In genomic region chr10:63428243-63429022, GRCm38 (mm10) we compare ENCODE assay signal across 8 mouse cellular contexts. TPM values are rescaled to one million over a fixed set of nuclear protein-coding genes. Genes with fewer than 3 reads are reported as not detected.
DNase-seq lines count a peak whose midpoint lies in the region; ATAC-seq and TF ChIP-seq lines count a peak whose summit lies in the region.

No protein-coding gene starts in this region.

- intact Hi-C loops in left cerebral cortex, adult 2 months (cut with DNase I): loop anchor here (2.0 to 10.0 kb wide), 4 partner anchors 46 to 656 kb away; partner anchors contain the start of gene Dnajc12

- H3K36me3 ChIP-seq in forebrain, embryonic 11.5 days (ENCODE audit: control insufficient read depth, insufficient read depth, low read length): no peaks in the 10 kb centered on the region
- H3K36me3 ChIP-seq in hindbrain, embryonic 13.5 days: no peaks in the 10 kb centered on the region
- H3K36me3 ChIP-seq in limb, embryonic 13.5 days: no peaks in the 10 kb centered on the region
- no peaks in the 10 kb centered on the region for H3K36me3 ChIP-seq in midbrain, embryonic 13.5 days
- H3K36me3 ChIP-seq in stomach, postnatal 0 days (ENCODE audit: control insufficient read depth, insufficient read depth, low read length): no peaks in the 10 kb centered on the region

- no peaks in the 10 kb centered on the region for H3K9me3 ChIP-seq in forebrain, embryonic 11.5 days (ENCODE audit: control insufficient read depth, low read length)
- H3K9me3 ChIP-seq in hindbrain, embryonic 13.5 days: no peaks in the 10 kb centered on the region
- H3K9me3 ChIP-seq in limb, embryonic 13.5 days: no peaks in the 10 kb centered on the region
- no peaks in the 10 kb centered on the region for H3K9me3 ChIP-seq in midbrain, embryonic 13.5 days
- H3K9me3 ChIP-seq in stomach, postnatal 0 days (ENCODE audit: control insufficient read depth, low read length): no peaks in the 10 kb centered on the region

- no peak for ATAC-seq in forebrain, embryonic 11.5 days (replicated peaks; ENCODE audit: low FRiP score)
- no peak for ATAC-seq in hindbrain, embryonic 13.5 days (ENCODE audit: low FRiP score)
- no peak for ATAC-seq in limb, embryonic 13.5 days (ENCODE audit: low FRiP score, low read depth)
- ATAC-seq in midbrain, embryonic 13.5 days: no peak
- no peak for ATAC-seq in stomach, postnatal 0 days (ENCODE audit: low FRiP score, low TSS enrichment)

- H3K9ac ChIP-seq in forebrain, embryonic 11.5 days (ENCODE audit: low read length): peak overlapping the region; percentile 60
- peak overlapping the region; percentile 59 for H3K9ac ChIP-seq in hindbrain, embryonic 13.5 days
- peak overlapping the region; percentile 69 for H3K9ac ChIP-seq in limb, embryonic 13.5 days
- peak overlapping the region; percentile 60 for H3K9ac ChIP-seq in midbrain, embryonic 13.5 days (replicated peaks)
- peak overlapping the region; percentile 55 for H3K9ac ChIP-seq in stomach, postnatal 0 days (ENCODE audit: low read length)

- H3K4me1 ChIP-seq in brown adipose tissue, adult 24 weeks (ENCODE audit: control insufficient read depth, insufficient read depth, insufficient read length, low read length): 0 out of 2 replicates have a peak, but pooled peaks cover 2% of the 10 kb centered on the region
- no peaks in the 10 kb centered on the region for H3K4me1 ChIP-seq in forebrain, embryonic 11.5 days (replicated peaks; ENCODE audit: control insufficient read depth, insufficient read depth, low read length)
- H3K4me1 ChIP-seq in hindbrain, embryonic 13.5 days (replicated peaks): peaks cover 7% of the 10 kb centered on the region; the same call in 1 of the 2 replicates
- no peaks in the 10 kb centered on the region for H3K4me1 ChIP-seq in limb, embryonic 13.5 days
- H3K4me1 ChIP-seq in midbrain, embryonic 13.5 days (replicated peaks): no peaks in the 10 kb centered on the region; the same call in 1 of the 2 replicates
- H3K4me1 ChIP-seq in stomach, postnatal 0 days (replicated peaks; ENCODE audit: control insufficient read depth, insufficient read depth): no peaks in the 10 kb centered on the region

- H3K27me3 ChIP-seq in forebrain, embryonic 11.5 days (ENCODE audit: control insufficient read depth, insufficient read depth, low read length): no peaks in the 10 kb centered on the region
- H3K27me3 ChIP-seq in hindbrain, embryonic 13.5 days: no peaks in the 10 kb centered on the region
- H3K27me3 ChIP-seq in limb, embryonic 13.5 days: no peaks in the 10 kb centered on the region
- H3K27me3 ChIP-seq in midbrain, embryonic 13.5 days: no peaks in the 10 kb centered on the region
- no peaks in the 10 kb centered on the region for H3K27me3 ChIP-seq in stomach, postnatal 0 days (ENCODE audit: control insufficient read depth, insufficient read depth, low read length)

- H3K27ac ChIP-seq in left cerebral cortex, adult 2 months: no peak overlapping the region
- no peak overlapping the region for H3K27ac ChIP-seq in brown adipose tissue, adult 24 weeks (replicated peaks; ENCODE audit: low read depth, low read length)
- peak overlapping the region; percentile 37; the same call in 1 of the 2 replicates for H3K27ac ChIP-seq in forebrain, embryonic 11.5 days (ENCODE audit: low read depth, low read length)
- H3K27ac ChIP-seq in hindbrain, embryonic 13.5 days: peak overlapping the region; percentile 19; the same call in 1 of the 2 replicates
- H3K27ac ChIP-seq in limb, embryonic 13.5 days: peak overlapping the region; percentile 72
- no peak overlapping the region for H3K27ac ChIP-seq in midbrain, embryonic 13.5 days
- peak overlapping the region; percentile 53; the same call in 1 of the 2 replicates for H3K27ac ChIP-seq in stomach, postnatal 0 days (replicated peaks)

- 26% methylated on average over 19 of the region's 19 CpGs for WGBS in forebrain, embryonic 11.5 days
- 28% methylated on average over 19 of the region's 19 CpGs for WGBS in hindbrain, embryonic 13.5 days
- WGBS in limb, embryonic 13.5 days: 27% methylated on average over 19 of the region's 19 CpGs
- WGBS in midbrain, embryonic 13.5 days: 24% methylated on average over 19 of the region's 19 CpGs
- WGBS in stomach, postnatal 0 days: 15% methylated on average over 19 of the region's 19 CpGs

- H3K4me2 ChIP-seq in forebrain, embryonic 11.5 days (ENCODE audit: low read depth, low read length, severe bottlenecking): peak overlapping the region; percentile 63
- H3K4me2 ChIP-seq in hindbrain, embryonic 13.5 days: peak overlapping the region; percentile 71
- peak overlapping the region; percentile 80 for H3K4me2 ChIP-seq in limb, embryonic 13.5 days (replicated peaks)
- H3K4me2 ChIP-seq in midbrain, embryonic 13.5 days (replicated peaks): peak overlapping the region; percentile 66
- H3K4me2 ChIP-seq in stomach, postnatal 0 days (replicated peaks; ENCODE audit: low read depth): peak overlapping the region; percentile 56

- DNase-seq in left cerebral cortex, adult 2 months (ENCODE audit: extremely low spot score in 1 of 2, low spot score in 2 of 2): peak; percentile 31 to 36
- no peak for DNase-seq in left cerebral cortex, adult 9 months (ENCODE audit: low spot score in 2 of 2)
- DNase-seq in forebrain, embryonic 11.5 days (ENCODE audit: low spot score): peak; percentile 67
- peak; percentile 27 for DNase-seq in stomach, postnatal 0 days (ENCODE audit: low spot score)

- no peak for TF ChIP-seq CTCF in left cerebral cortex, adult 2 months (IDR thresholded peaks at IDR 0.05)
- no peak for TF ChIP-seq CTCF in stomach, postnatal 0 days (IDR thresholded peaks at IDR 0.05; ENCODE audit: low read depth)

- TF ChIP-seq EP300 in stomach, postnatal 0 days (optimal IDR thresholded peaks at IDR 0.05): no peak

- peak overlapping the region; percentile 93 for H3K4me3 ChIP-seq in left cerebral cortex, adult 2 months
- peak overlapping the region; percentile 58 for H3K4me3 ChIP-seq in brown adipose tissue, adult 24 weeks (ENCODE audit: insufficient read depth, low read depth, low read length)
- peak overlapping the region; percentile 80 for H3K4me3 ChIP-seq in forebrain, embryonic 11.5 days (ENCODE audit: low read depth, low read length)
- H3K4me3 ChIP-seq in hindbrain, embryonic 13.5 days: peak overlapping the region; percentile 76
- H3K4me3 ChIP-seq in limb, embryonic 13.5 days: peak overlapping the region; percentile 75
- H3K4me3 ChIP-seq in midbrain, embryonic 13.5 days (replicated peaks): peak overlapping the region; percentile 72
- peak overlapping the region; percentile 80 for H3K4me3 ChIP-seq in stomach, postnatal 0 days (ENCODE audit: low read depth, low read length)

RNA-seq across cellular contexts. Expression of gene Ctnna3, which starts 1.5 kb away (rescaled TPM):
- 1 to 10 TPM; 2.1 to 2.2 TPM for total RNA-seq in left cerebral cortex, adult 2 months (2021)
- not detected in 2 replicates for polyA plus RNA-seq in brown adipose tissue, adult 24 weeks (2012; ENCODE audit: insufficient read depth, insufficient read length, missing spikeins)
- polyA plus RNA-seq in forebrain, embryonic 11.5 days (2014; fragmentation: Nextera tagmentation; extraction: Ambion mirVana): not detected in 2 replicates
- polyA plus RNA-seq in hindbrain, embryonic 13.5 days (2015; fragmentation: Nextera tagmentation; extraction: Ambion mirVana): 1.2 and 1.4 TPM in 2 replicates
- 0.75 and 1.0 TPM in 2 replicates for polyA plus RNA-seq in limb, embryonic 13.5 days (2015; fragmentation: Nextera tagmentation; extraction: Ambion mirVana)
- polyA plus RNA-seq in midbrain, embryonic 13.5 days (2015; fragmentation: Nextera tagmentation; extraction: Ambion mirVana): 0.23 and 0.39 TPM in 2 replicates
- 0.27 and 0.35 TPM in 2 replicates for polyA plus RNA-seq in stomach, postnatal 0 days (2015; fragmentation: Nextera tagmentation; extraction: Ambion mirVana)

RNA-seq across cellular contexts. Expression of gene Gm7075, which starts 6.8 kb away (rescaled TPM):
- not detected for total RNA-seq in left cerebral cortex, adult 2 months (2021)
- not detected in 2 replicates for polyA plus RNA-seq in brown adipose tissue, adult 24 weeks (2012; ENCODE audit: insufficient read depth, insufficient read length, missing spikeins)
- not detected in 2 replicates for polyA plus RNA-seq in forebrain, embryonic 11.5 days (2014; fragmentation: Nextera tagmentation; extraction: Ambion mirVana)
- polyA plus RNA-seq in hindbrain, embryonic 13.5 days (2015; fragmentation: Nextera tagmentation; extraction: Ambion mirVana): not detected in 2 replicates
- not detected in 2 replicates for polyA plus RNA-seq in limb, embryonic 13.5 days (2015; fragmentation: Nextera tagmentation; extraction: Ambion mirVana)
- polyA plus RNA-seq in midbrain, embryonic 13.5 days (2015; fragmentation: Nextera tagmentation; extraction: Ambion mirVana): 0.57 TPM in 1 of 2 replicates, not detected in the other
- polyA plus RNA-seq in stomach, postnatal 0 days (2015; fragmentation: Nextera tagmentation; extraction: Ambion mirVana): not detected in 2 replicates

RNA-seq across cellular contexts. Expression of gene Dnajc12, which starts 46.2 kb away (rescaled TPM):
- total RNA-seq in left cerebral cortex, adult 2 months (2021): 10 to 100 TPM; 23.0 to 24.0 TPM
- polyA plus RNA-seq in brown adipose tissue, adult 24 weeks (2012; ENCODE audit: insufficient read depth, insufficient read length, missing spikeins): 4.6 and 9.2 TPM in 2 replicates
- 6.4 and 8.7 TPM in 2 replicates for polyA plus RNA-seq in forebrain, embryonic 11.5 days (2014; fragmentation: Nextera tagmentation; extraction: Ambion mirVana)
- 19.2 and 20.6 TPM in 2 replicates for polyA plus RNA-seq in hindbrain, embryonic 13.5 days (2015; fragmentation: Nextera tagmentation; extraction: Ambion mirVana)
- polyA plus RNA-seq in limb, embryonic 13.5 days (2015; fragmentation: Nextera tagmentation; extraction: Ambion mirVana): 12.0 and 12.8 TPM in 2 replicates
- polyA plus RNA-seq in midbrain, embryonic 13.5 days (2015; fragmentation: Nextera tagmentation; extraction: Ambion mirVana): 15.9 and 21.7 TPM in 2 replicates
- polyA plus RNA-seq in stomach, postnatal 0 days (2015; fragmentation: Nextera tagmentation; extraction: Ambion mirVana): 10.2 and 11.0 TPM in 2 replicates

RNA-seq across cellular contexts. Expression of gene Sirt1, which starts 46.9 kb away (rescaled TPM):
- 10 to 100 TPM; 14.0 to 14.6 TPM for total RNA-seq in left cerebral cortex, adult 2 months (2021)
- 9.3 TPM in 2 replicates for polyA plus RNA-seq in brown adipose tissue, adult 24 weeks (2012; ENCODE audit: insufficient read depth, insufficient read length, missing spikeins)
- 9.1 and 9.3 TPM in 2 replicates for polyA plus RNA-seq in forebrain, embryonic 11.5 days (2014; fragmentation: Nextera tagmentation; extraction: Ambion mirVana)
- polyA plus RNA-seq in hindbrain, embryonic 13.5 days (2015; fragmentation: Nextera tagmentation; extraction: Ambion mirVana): 4.8 and 5.8 TPM in 2 replicates
- 6.5 and 7.3 TPM in 2 replicates for polyA plus RNA-seq in limb, embryonic 13.5 days (2015; fragmentation: Nextera tagmentation; extraction: Ambion mirVana)
- polyA plus RNA-seq in midbrain, embryonic 13.5 days (2015; fragmentation: Nextera tagmentation; extraction: Ambion mirVana): 5.5 and 5.8 TPM in 2 replicates
- polyA plus RNA-seq in stomach, postnatal 0 days (2015; fragmentation: Nextera tagmentation; extraction: Ambion mirVana): 2.9 and 3.2 TPM in 2 replicates

Comparison
In these comparisons a context has a peak if more than half of its experiments do, and no peak if none do; other contexts are left out.
1. DNase-seq: peak in left cerebral cortex, adult 2 months (2 of 2), forebrain, embryonic 11.5 days (single experiment) and stomach, postnatal 0 days (single experiment); none in left cerebral cortex, adult 9 months (0 of 2).
2. H3K27ac ChIP-seq: peak in forebrain, embryonic 11.5 days (single experiment), hindbrain, embryonic 13.5 days (single experiment), limb, embryonic 13.5 days (single experiment) and stomach, postnatal 0 days (single experiment); none in left cerebral cortex, adult 2 months (single experiment), brown adipose tissue, adult 24 weeks (single experiment) and midbrain, embryonic 13.5 days (single experiment).
3. Peak in every context shown above with its lines, with median percentiles within 50 percentile points of each other: H3K4me3 ChIP-seq, H3K4me2 ChIP-seq and H3K9ac ChIP-seq.